Mouse (Mus musculus) G1E (cell line): ENCODE results near the gene Prokr1.

Experiments
- CTCF ChIP-seq: IDR thresholded peaks from 2 replicates; pipeline ENCODE4 v1.5.1; 2012; ENCODE audit warnings: low read depth, low read length, inconsistent platforms, mixed read lengths
- GATA1 ChIP-seq: IDR thresholded peaks from 2 replicates; pipeline ENCODE4 v1.6.1; 2012; ENCODE audit warnings: borderline replicate concordance, low read length, inconsistent platforms, mixed read lengths

GRCm38 (mm10) chr6:87534855-87535575 is 55.5 kb downstream of the Prokr1 start:
- TF ChIP-seq GATA1 (no peak), CTCF (no peak)
